Mouse (Mus musculus): Measurements from ENCODE around the gene Matk. TPM values are rescaled to one million over a fixed set of nuclear protein-coding genes. Genes with fewer than 3 reads are reported as not detected.
A peak's percentile ranks its signal among the peaks of the same experiment; 100 is the strongest.

Matk gene
- polyA plus RNA-seq, 1 experiment from 2014 or later = 67.9 TPM

- Histone ChIP-seq H3K27ac (ENCODE audit: low read length) (no peak overlapping the region), H3K9me3 (replicated peaks; ENCODE audit: control insufficient read depth, low read length, poor library complexity, severe bottlenecking) (no peaks in the 10 kb centered on the region), H3K36me3 (ENCODE audit: control insufficient read depth, insufficient read depth, low read length) (peaks cover 21% of the 10 kb centered on the region), H3K4me1 (ENCODE audit: control insufficient read depth, insufficient read depth, low read length) (peaks cover 5% of the 10 kb centered on the region), H3K27me3 (ENCODE audit: control insufficient read depth, insufficient read depth, low read depth, low read length) (no peaks in the 10 kb centered on the region), H3K4me2 (ENCODE audit: low read length) (no peak overlapping the region), H3K9ac (ENCODE audit: low read depth, low read length) (0 out of 2 replicates have a peak overlapping the region, but pooled peaks have one; percentile 14), H3K4me3 (ENCODE audit: low read depth, low read length) (no peak overlapping the region)
- 70% methylated on average over 14 of the region's 14 CpGs for WGBS
- no peak for ATAC-seq
Measured at GRCm38 (mm10) chr10:81302781-81303218, 50.1 kb downstream of the Matk start.

GRCm38 (mm10) chr10:81303258-81303657 lies 50.5 kb downstream of the Matk start:
- H3K9me3 ChIP-seq (replicated peaks; ENCODE audit: control insufficient read depth, low read length, poor library complexity, severe bottlenecking) = no peaks in the 10 kb centered on the region
- no peak overlapping the region for H3K4me3 ChIP-seq (ENCODE audit: low read depth, low read length)
- no peak for ATAC-seq
- H3K27me3 ChIP-seq (ENCODE audit: control insufficient read depth, insufficient read depth, low read depth, low read length) = no peaks in the 10 kb centered on the region
- H3K36me3 ChIP-seq (ENCODE audit: control insufficient read depth, insufficient read depth, low read length) = peaks cover 26% of the 10 kb centered on the region
- H3K4me2 ChIP-seq (ENCODE audit: low read length) = no peak overlapping the region
- H3K27ac ChIP-seq (ENCODE audit: low read length) = no peak overlapping the region
- 80% methylated on average over 10 of the region's 10 CpGs for WGBS
- H3K9ac ChIP-seq (ENCODE audit: low read depth, low read length) = no peak overlapping the region
- H3K4me1 ChIP-seq (ENCODE audit: control insufficient read depth, insufficient read depth, low read length) = peaks cover 5% of the 10 kb centered on the region

DNA sequence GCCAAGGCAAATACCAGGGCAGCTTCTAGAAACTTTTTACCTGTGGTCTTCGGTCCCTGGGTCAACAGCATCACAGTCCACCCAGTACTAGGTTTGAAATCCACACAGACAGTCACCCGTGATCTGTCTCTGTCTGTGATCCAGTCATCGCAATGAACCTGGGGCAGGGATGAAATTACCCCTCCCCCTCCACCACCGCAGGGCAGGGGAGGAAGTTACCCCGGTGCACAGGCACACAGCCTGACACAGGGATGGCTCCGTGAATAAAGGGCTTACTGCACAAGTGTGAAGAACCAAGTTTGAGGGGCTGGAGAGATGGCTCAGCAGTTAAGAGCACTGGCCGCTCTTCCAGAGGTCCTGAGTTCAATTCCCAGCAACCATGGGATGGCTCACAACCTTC lies 51.0 kb downstream of the Matk start:
- Histone ChIP-seq H3K4me3 (ENCODE audit: low read depth, low read length) (no peak overlapping the region), H3K27me3 (ENCODE audit: control insufficient read depth, insufficient read depth, low read depth, low read length) (no peaks in the 10 kb centered on the region), H3K27ac (ENCODE audit: low read length) (no peak overlapping the region), H3K9me3 (replicated peaks; ENCODE audit: control insufficient read depth, low read length, poor library complexity, severe bottlenecking) (no peaks in the 10 kb centered on the region), H3K36me3 (ENCODE audit: control insufficient read depth, insufficient read depth, low read length) (peaks cover 26% of the 10 kb centered on the region), H3K9ac (ENCODE audit: low read depth, low read length) (no peak overlapping the region), H3K4me1 (ENCODE audit: control insufficient read depth, insufficient read depth, low read length) (peaks cover 5% of the 10 kb centered on the region), H3K4me2 (ENCODE audit: low read length) (no peak overlapping the region)
- ATAC-seq = no peak
- 84% methylated on average over 7 of the region's 7 CpGs for WGBS

DNA sequence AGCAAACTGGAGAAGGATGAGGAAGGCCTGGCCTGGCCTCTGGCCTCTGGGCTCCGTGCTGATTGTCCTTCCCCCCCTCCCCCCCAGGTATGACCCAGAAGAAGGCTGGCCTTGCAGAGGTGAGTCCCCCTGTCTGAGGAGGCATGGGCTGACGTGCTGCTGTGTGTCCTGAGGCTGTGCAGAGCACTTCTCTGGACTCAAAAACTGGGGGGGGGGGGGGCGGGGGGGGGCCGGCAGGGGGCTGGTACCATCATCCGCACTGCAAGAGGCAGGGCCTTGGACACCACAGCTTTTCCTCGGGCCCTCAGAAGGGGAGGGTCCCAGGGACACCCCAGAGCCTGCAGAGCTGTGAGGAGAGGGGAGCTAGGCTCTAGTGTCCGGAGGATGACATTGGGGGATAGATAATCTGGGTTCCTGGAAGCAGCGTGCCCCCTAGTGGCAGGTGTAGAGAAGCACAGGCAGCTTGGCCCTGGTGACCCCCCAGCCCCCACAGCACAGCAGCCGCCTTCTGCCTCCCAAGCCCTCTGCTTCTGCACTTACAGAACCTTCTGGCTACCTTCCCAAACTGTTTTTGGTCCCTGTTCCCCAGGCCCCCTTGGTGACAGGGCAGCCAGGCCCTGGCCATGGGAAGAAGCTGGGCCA lies 52.0 kb downstream of the Matk start:
- no peak overlapping the region for H3K9ac ChIP-seq (ENCODE audit: low read depth, low read length)
- no peak overlapping the region for H3K27ac ChIP-seq (ENCODE audit: low read length)
- peaks cover 33% of the 10 kb centered on the region for H3K36me3 ChIP-seq (ENCODE audit: control insufficient read depth, insufficient read depth, low read length)
- no peak for ATAC-seq
- WGBS = 25% methylated on average over 8 of the region's 9 CpGs
- no peaks in the 10 kb centered on the region for H3K9me3 ChIP-seq (replicated peaks; ENCODE audit: control insufficient read depth, low read length, poor library complexity, severe bottlenecking)
- H3K4me1 ChIP-seq (ENCODE audit: control insufficient read depth, insufficient read depth, low read length) = peaks cover 5% of the 10 kb centered on the region
- H3K27me3 ChIP-seq (ENCODE audit: control insufficient read depth, insufficient read depth, low read depth, low read length) = no peaks in the 10 kb centered on the region
- H3K4me2 ChIP-seq (ENCODE audit: low read length) = no peak overlapping the region
- no peak overlapping the region for H3K4me3 ChIP-seq (ENCODE audit: low read depth, low read length)

DNA sequence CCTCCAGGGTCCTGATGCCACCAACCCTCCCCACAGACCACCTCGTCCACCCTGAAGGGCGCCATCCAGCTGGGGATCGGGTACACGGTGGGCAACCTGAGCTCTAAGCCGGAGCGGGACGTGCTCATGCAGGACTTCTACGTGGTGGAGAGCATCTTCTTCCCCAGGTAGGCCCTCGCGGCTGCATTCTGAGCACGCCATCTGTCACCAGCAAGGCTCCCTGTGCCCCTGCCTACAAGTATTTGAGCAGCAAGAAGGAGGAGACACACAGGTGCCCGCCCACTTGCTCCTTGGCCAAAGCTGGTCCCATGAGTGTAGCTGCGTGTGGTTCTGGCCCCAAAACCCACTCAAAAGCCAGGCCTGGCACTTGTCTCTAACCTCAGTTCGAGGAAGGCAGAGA lies 52.9 kb downstream of the Matk start:
- H3K4me2 ChIP-seq (ENCODE audit: low read length) = no peak overlapping the region
- no peak for ATAC-seq
- WGBS = 93% methylated on average over 14 of the region's 14 CpGs
- peaks cover 38% of the 10 kb centered on the region for H3K36me3 ChIP-seq (ENCODE audit: control insufficient read depth, insufficient read depth, low read length)
- H3K9me3 ChIP-seq (replicated peaks; ENCODE audit: control insufficient read depth, low read length, poor library complexity, severe bottlenecking) = no peaks in the 10 kb centered on the region
- peaks cover 5% of the 10 kb centered on the region for H3K4me1 ChIP-seq (ENCODE audit: control insufficient read depth, insufficient read depth, low read length)
- no peak overlapping the region for H3K4me3 ChIP-seq (ENCODE audit: low read depth, low read length)
- no peak overlapping the region for H3K9ac ChIP-seq (ENCODE audit: low read depth, low read length)
- no peak overlapping the region for H3K27ac ChIP-seq (ENCODE audit: low read length)
- H3K27me3 ChIP-seq (ENCODE audit: control insufficient read depth, insufficient read depth, low read depth, low read length) = no peaks in the 10 kb centered on the region

DNA sequence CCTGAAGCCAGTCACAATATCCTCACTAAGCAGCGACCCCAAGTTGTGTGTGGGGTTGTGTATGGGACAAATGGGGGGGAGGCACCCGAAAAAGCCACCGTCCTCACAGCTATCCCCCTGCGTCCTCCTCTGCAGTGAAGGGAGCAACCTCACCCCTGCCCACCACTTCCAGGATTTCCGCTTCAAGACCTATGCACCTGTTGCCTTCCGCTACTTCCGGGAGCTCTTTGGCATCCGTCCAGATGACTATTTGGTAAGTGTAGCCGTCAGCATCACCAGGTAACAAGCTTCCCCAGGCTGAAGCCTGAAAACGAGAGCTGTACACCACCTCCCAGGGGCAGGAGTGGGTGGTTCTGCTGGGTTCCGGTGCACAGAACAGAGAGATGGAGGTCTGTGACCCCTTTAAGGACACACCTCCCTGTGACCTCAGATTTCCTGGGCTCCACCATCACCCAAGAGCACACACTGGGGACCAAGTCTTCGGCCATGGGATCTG lies 53.5 kb downstream of the Matk start:
- Histone ChIP-seq H3K27me3 (ENCODE audit: control insufficient read depth, insufficient read depth, low read depth, low read length) (no peaks in the 10 kb centered on the region), H3K4me1 (ENCODE audit: control insufficient read depth, insufficient read depth, low read length) (peaks cover 5% of the 10 kb centered on the region), H3K9me3 (replicated peaks; ENCODE audit: control insufficient read depth, low read length, poor library complexity, severe bottlenecking) (no peaks in the 10 kb centered on the region), H3K9ac (ENCODE audit: low read depth, low read length) (no peak overlapping the region), H3K4me2 (ENCODE audit: low read length) (no peak overlapping the region), H3K27ac (ENCODE audit: low read length) (no peak overlapping the region), H3K36me3 (ENCODE audit: control insufficient read depth, insufficient read depth, low read length) (peaks cover 44% of the 10 kb centered on the region), H3K4me3 (ENCODE audit: low read depth, low read length) (no peak overlapping the region)
- no peak for ATAC-seq
- WGBS = 96% methylated on average over 12 of the region's 12 CpGs

GRCm38 (mm10) chr10:81306837-81307682 lies 54.3 kb downstream of the Matk start:
- Histone ChIP-seq H3K27me3 (ENCODE audit: control insufficient read depth, insufficient read depth, low read depth, low read length) (no peaks in the 10 kb centered on the region), H3K9me3 (replicated peaks; ENCODE audit: control insufficient read depth, low read length, poor library complexity, severe bottlenecking) (no peaks in the 10 kb centered on the region), H3K4me2 (ENCODE audit: low read length) (no peak overlapping the region), H3K9ac (ENCODE audit: low read depth, low read length) (no peak overlapping the region), H3K4me3 (ENCODE audit: low read depth, low read length) (no peak overlapping the region), H3K4me1 (ENCODE audit: control insufficient read depth, insufficient read depth, low read length) (peaks cover 5% of the 10 kb centered on the region), H3K27ac (ENCODE audit: low read length) (no peak overlapping the region), H3K36me3 (ENCODE audit: control insufficient read depth, insufficient read depth, low read length) (peaks cover 50% of the 10 kb centered on the region)
- no peak for ATAC-seq
- 93% methylated on average over 21 of the region's 21 CpGs for WGBS

DNA sequence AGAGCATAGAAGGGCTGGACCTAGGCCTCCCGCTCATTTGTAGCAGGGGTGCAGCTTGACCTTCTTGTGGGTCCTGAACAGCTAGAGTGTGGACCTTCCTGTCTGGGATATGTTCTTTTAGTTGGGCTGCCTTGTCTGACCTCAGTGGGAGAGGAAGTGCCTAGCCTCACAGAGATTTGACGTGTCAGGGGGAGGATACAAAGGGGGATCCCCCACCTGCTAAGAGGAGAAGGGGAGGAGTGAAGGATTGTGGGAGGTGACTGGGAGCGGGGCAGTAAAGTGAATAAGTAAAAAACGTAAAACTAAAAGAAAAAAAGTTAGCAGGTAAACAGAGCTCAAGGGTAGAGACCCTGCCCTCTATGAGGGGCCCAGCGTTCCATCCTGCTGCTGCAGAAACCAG lies 56.8 kb downstream of the Matk start:
- WGBS = 93% methylated on average over 5 of the region's 5 CpGs
- no peak for ATAC-seq
- Histone ChIP-seq H3K9me3 (replicated peaks; ENCODE audit: control insufficient read depth, low read length, poor library complexity, severe bottlenecking) (no peaks in the 10 kb centered on the region), H3K9ac (ENCODE audit: low read depth, low read length) (no peak overlapping the region), H3K36me3 (ENCODE audit: control insufficient read depth, insufficient read depth, low read length) (peaks cover 69% of the 10 kb centered on the region), H3K4me2 (ENCODE audit: low read length) (no peak overlapping the region), H3K4me1 (ENCODE audit: control insufficient read depth, insufficient read depth, low read length) (no peaks in the 10 kb centered on the region; the same call in 1 of the 2 replicates), H3K4me3 (ENCODE audit: low read depth, low read length) (no peak overlapping the region), H3K27me3 (ENCODE audit: control insufficient read depth, insufficient read depth, low read depth, low read length) (no peaks in the 10 kb centered on the region), H3K27ac (ENCODE audit: low read length) (no peak overlapping the region)

Data from midbrain, embryonic 16.5 days (tissue).